Mouse (Mus musculus): ENCODE data around the gene Fam126b. TPM values are rescaled to one million over a fixed set of nuclear protein-coding genes. Genes with fewer than 3 reads are reported as not detected.
"Not testable (repeated sequence)": the region's sequence is repeated elsewhere in the genome, so short reads cannot be mapped to it uniquely, and the experiment has no call there.

Gene Fam126b
- total RNA-seq, 4 experiments from 2014 or later: 110 to 151 (median 133) TPM

DNA sequence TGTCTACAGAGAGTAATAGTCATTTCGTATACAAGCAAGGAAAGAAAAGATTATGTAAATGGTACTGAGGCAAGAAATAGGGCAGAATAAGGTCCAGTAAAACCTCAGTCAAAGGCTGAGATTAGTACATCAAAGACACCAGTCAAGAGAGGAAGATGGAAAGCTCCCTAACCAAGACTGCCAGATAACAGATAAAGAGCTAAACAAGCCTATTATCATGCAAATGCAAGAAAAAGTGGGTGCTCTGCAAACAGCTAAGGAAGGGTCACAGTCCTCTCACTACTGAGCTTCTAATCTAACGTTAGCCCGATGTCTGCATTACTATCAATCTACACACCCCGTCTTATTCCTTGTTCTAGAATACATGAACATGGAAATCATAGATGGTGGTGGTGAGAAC lies 15.7 kb downstream of the Fam126b start:
- no peak for DNase-seq (ENCODE audit: low spot score in 2 of 2)

DNA sequence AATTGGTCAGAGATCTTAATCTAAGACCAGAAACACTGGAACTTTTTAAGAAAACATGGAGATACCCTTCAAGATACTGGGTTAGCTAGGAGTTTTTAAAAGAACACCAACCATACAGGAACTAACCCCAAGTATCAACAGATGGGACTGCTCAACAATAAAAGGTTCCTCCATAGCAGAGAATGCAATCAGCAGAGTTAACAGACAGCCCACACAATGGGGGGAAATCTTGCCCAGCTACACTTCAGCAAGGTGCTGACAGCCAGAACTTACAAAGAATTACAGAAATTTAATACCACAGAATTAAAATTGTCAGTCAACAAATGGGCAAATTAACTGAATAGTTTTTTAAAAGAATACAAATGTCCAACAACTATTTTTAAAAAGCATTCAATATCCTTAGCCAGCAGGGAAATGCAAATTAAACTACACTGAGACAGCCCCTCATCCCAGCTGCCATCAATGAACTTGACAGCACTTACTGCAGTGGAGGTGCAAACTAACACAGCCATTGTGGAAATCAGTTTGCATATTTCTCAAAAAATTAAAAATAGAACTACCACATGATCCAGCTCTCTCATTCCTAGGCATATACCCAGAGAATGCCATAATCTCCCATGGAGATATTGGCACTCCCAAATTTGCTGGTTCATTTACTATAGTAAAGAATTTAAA lies 17.5 kb downstream of the Fam126b start:
- DNase-seq (ENCODE audit: low spot score in 2 of 2): no peak

DNA sequence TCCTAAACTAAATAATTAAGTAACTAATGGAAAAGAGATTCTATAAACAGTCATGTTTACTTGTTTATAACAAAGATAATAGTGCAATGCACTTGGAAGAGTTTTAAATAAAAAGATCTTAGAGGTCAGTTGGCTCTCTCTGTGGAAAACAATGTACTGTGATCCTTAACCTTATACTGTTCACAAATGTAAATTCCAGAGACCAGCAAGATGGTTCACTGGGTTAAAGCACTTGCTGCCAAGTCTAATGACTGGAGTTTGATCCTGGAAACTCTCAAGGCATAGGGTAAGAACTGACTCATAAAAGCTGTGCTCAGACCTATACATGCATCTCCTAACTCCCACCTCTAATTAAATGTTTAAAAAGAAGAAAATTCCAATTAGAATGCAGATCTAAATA lies 19.5 kb downstream of the Fam126b start:
- DNase-seq (ENCODE audit: low spot score in 2 of 2): no peak

DNA sequence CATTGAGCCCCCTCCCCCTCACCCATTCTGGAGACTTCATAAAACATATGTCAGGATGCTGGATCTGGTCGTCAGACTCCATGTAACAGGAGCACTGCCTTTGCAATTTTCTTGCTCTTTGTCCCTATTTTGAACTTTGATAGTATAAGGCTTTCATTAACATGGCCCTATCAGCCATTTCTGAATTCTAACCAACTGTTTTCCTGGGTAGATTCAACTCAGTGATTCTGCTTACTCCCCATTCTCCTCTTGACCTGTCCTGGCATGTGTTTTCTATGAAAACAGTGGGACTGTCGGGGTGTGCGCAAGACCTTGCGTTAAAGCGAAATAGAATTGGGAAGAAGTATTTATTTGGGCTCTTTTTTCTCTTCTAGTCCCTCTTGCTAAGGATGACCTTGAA lies 21.1 kb downstream of the Fam126b start:
- DNase-seq (ENCODE audit: low spot score in 2 of 2): no peak

DNA sequence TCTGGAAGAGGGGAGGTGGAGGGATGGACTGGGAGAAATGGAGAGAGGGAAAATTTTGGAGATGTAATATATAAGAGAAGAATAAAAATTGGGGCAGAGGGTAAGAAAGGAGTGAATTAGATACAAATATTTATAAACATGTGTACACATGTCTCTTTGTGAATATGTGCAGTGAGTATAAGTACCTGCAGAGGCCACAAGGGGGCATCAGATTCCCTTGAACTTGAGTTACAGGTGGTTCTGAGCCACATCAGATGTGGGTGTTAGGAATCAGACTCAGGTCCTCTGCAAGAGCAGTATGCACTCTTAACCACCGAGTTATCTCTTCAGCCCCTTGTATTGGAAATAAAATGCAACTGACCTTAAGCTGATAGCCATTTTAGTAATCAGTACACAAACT lies 23.7 kb downstream of the Fam126b start:
- no peak for DNase-seq (ENCODE audit: low spot score in 2 of 2)

DNA sequence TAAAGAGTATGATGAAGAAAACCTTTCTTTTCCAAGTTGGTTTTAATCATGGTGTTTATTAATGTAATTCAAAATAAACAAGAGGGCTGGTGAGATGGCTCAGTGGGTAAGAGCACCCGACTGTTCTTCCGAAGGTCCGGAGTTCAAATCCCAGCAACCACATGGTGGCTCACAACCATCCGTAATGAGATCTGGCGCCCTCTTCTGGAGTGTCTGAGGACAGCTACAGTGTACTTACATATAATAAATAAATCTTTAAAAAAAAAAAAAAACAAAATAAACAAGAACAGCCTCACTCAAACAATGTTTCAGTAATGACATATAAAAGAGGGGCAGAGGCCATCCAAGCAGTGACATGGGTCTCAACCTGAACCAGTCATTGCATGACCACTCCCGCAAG lies 25.8 kb downstream of the Fam126b start:
- not testable (repeated sequence) for DNase-seq (ENCODE audit: low spot score in 2 of 2)

DNA sequence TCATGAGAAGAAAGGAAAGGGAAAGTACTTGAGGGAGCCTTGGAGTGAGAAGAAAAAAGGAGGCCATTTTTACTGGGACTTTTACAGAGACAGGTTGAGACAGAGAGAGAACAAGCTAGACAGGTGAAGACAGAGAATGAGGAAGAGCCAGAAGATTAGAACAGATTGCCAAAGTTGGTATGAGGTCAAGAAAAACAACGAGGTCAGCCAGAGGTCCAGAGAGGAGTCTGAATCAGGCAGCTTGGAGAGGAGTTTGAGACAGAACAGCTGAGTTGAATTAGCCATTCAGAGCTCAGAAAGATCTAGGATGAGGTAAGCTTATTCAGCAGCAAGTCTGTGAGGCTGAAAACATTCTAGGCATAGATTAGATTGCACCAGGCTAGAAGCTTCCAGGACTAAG lies 44.7 kb downstream of the Fam126b start:
- DNase-seq (ENCODE audit: low spot score in 2 of 2): no peak

DNA sequence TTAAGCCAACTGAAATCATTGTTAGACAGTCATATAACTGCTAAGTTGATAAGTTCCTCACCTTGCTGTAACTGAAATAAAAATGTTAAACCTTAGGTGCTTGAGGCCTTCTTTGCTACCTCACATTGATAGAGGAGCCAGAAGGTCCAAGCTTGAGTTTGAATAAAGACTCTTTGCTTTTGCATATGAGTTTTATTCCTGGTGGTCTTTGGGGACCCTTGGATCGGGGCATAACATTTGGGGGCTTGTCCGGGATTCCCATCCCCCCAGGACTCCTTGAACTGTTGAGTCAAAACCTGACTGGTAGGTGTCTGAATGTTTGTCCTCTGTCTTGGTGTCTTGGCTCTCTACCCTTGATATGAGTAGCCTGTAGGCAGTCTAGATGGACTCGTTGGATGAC lies 78.9 kb downstream of the Fam126b start:
- DNase-seq (ENCODE audit: low spot score in 2 of 2): no peak

DNA sequence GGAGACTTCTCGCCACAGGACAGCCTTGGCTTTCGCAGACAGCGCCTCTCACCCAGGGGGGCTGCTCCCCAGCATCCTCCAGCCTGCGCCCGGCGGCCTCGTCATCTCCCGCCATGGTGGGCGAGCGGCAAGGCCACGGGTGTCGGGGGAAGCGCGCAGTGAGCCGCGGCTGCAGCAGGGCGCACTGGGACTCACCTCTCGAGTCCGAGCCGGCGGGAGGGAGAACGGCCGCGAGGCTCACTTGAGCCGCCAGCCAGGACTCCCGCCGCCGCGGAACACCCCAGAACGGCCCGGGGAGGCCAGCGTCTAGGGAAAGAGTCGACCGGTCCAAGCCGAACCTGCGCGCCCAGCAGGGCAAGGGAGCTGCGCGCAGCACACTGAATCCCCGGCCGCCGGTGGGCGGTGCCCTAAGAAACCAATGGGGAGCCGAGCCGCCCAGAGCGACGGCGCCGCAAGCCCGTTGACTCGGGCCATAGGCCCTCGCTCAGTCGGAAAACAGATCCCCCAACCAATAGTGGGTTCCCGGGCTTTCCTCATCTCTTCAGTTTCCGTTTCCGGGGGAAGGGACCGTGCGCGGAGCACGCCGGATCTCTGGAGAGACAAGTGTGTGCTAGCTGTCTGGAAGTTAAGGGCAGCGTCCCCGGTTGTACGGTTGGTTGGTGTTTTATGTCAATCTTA lies 81.4 kb downstream of the Fam126b start, which contains the start of gene Orc2:
Gene Orc2, minus strand, starts transcription at position 533 of the 678 bp plus-strand sequence.
- peak; percentile 77 to 93 for DNase-seq (ENCODE audit: low spot score in 2 of 2)

DNA sequence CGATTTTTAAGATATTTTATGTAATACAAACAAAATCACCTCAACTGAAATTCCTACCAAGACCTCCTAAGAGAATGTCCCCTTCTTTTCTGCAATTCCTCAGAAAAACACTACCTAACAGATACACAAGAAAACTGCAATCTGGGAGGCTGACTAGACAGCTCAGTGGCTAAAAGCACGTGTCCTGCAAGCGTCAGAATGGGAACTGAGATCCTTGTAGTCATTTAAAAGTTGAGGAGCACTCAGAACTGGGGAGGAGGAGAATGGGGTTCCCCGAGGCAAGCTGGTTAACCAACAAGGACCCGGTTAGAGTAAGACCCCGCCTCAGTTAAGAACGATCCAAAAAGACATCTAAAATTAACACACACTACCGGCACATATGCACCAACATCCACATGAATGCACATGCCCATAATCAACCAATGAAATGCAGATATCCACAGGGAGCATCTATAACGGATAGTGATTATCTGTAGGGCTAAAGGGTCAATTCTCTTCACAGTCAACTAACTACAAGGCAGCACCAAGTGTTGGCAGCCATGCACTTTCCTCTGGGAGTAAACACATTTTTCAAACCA lies 82.2 kb downstream of the Fam126b start:
- no peak for DNase-seq (ENCODE audit: low spot score in 2 of 2)

DNA sequence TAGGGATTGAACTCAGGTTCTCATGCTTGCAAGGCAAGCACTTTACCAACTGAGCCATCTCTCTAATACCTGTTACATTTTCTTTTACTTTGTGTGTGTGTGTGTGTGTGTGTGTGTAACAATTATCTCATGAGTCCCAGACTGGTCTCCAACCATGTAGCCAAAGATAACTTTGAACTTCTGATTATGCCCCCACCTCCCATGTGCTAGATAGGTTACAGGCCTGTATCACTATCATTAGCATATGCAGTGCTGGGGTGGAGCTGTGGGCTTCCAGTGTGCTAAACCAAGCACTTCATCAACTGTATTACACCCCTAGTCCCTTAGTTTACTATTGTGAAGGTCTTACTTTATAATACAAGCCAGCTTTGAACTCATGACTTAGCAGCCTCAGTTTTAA lies 83.0 kb downstream of the Fam126b start:
- no peak for DNase-seq (ENCODE audit: low spot score in 2 of 2)

DNA sequence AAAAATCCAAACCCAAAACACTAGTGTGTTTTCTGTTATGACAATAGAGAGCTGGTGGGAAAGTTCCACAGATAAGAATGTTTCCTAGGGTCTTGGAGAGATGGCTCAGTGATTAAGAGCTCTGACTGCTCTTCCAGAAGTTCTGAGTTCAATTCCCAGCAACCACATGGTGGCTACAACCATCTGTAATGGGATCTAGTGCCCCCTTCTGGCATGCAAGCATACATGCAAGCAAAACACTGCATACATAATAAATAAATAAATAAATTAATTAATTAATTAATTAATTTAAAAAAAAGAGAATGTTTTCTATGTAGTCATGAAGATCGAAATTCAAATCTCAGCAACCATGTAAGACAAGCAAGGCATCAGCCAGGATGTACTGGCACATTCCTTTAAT lies 87.4 kb downstream of the Fam126b start:
- DNase-seq (ENCODE audit: low spot score in 2 of 2): no peak

DNA sequence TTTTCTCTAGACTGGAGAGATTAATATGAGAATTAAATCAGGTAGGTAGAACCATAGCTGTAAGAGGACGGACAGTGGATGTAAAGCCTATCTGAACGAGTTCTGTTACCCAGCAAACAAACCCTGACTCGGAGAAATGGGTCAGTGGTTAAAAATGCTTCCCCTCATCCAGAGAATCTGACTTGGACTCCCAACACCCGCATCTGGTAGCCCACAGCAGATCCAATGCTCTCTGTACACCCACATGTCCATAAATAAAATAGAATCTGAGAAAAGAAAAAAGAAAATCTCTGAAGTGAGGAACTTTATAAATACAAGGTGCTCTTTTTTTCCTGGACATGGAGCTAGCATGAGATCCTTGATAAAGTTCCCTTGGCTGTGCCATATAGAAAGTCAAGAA lies 88.4 kb downstream of the Fam126b start:
- no peak for DNase-seq (ENCODE audit: low spot score in 2 of 2)

DNA sequence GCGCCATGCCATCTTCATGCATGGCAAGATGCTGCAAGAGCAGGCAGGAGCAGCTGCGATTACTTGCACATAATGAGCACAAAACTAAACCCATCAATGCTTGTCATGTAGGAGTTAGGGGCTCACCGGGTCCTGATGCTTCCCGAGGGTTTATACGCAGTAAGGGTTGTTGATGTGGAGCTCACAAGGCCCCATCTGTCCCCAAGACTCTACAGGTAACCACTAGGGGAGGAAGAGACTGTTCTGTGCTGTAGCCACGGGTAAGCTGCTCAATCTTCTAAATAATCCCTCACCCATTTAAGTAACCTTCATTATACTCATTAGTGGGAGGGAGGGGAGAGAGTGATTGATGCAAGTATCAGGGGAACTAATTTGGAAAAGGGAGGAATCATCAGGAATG lies 90.5 kb downstream of the Fam126b start:
- no peak for DNase-seq (ENCODE audit: low spot score in 2 of 2)

DNA sequence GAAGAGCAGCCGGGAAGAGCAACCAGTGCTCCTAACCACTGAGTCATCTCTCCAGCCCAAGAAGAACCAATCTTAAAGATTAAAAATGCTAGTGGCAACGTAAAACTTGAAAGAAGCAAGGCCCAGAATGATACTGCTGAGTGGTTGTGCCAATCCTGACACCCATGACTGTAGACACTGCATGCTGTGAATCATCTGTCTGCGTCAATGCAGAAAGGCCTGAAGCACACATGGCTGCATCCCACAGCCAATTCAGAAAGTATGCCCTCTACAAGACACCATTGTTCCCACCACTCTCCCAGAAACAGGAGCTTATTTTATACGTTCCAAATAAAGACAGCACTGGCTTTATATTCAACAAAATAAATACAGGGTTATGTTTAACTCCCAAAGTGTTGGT lies 103.5 kb downstream of the Fam126b start:
- DNase-seq (ENCODE audit: low spot score in 2 of 2): no peak

DNA sequence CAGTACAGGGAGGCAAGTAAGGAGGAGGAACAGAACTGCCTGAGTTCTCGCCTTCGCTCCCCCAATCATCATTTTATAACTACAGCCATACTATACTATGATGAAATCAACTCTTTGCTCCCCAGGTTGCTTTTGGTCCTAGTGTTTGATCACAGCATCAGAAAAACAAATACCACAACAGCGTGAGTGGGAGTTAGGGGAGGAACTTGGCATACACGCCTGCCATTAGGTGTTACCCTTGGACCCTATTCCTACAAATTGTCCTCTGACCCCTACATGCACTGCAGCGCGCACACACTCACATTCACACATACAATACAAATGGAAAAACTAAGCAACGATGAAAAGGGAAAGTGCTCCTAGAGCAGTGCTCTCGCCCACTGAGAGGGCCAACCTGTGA lies 110.5 kb downstream of the Fam126b start:
- DNase-seq (ENCODE audit: low spot score in 2 of 2): no peak

Other genes with a start within 250 kb of the Fam126b start
- gene Bzw1, start 193.4 kb downstream of the Fam126b start, total RNA-seq (2022): 100 to 1,000 TPM; 127 to 145 (median 134) TPM
- 100 to 1,000 TPM in 3 of 4 experiments, 10 to 100 TPM in 1; 80.9 to 126 (median 112) TPM for gene Clk1, start 162.3 kb downstream of the Fam126b start, total RNA-seq (2022)
- 10 to 100 TPM; 15.6 to 19.3 (median 18.0) TPM for gene Nif3l1, start 141.2 kb downstream of the Fam126b start, total RNA-seq (2022)
- gene Ppil3, start 140.8 kb downstream of the Fam126b start, total RNA-seq (2022): 10 to 100 TPM; 27.1 to 32.2 (median 29.8) TPM
- 10 to 100 TPM; 27.0 to 33.9 (median 28.5) TPM for gene Orc2, start 81.2 kb downstream of the Fam126b start, total RNA-seq (2022)
- 100 to 1,000 TPM in 2 of 4 experiments, 10 to 100 TPM in 2; 86.4 to 123 (median 101) TPM for gene Ndufb3, start 61 bp upstream of the Fam126b start, total RNA-seq (2022)
- not detected for gene Als2cr12, start 109.7 kb upstream of the Fam126b start, total RNA-seq (2022)
- gene Cflar, start 125.2 kb upstream of the Fam126b start, total RNA-seq (2022): 10 to 100 TPM; 22.7 to 37.5 (median 25.6) TPM
- 1 to 10 TPM; 2.0 to 4.2 (median 3.1) TPM for gene Casp8, start 209.1 kb upstream of the Fam126b start, total RNA-seq (2022)